Comparison of ENCODE assay signal across 34 mouse cellular contexts in the genomic region with DNA sequence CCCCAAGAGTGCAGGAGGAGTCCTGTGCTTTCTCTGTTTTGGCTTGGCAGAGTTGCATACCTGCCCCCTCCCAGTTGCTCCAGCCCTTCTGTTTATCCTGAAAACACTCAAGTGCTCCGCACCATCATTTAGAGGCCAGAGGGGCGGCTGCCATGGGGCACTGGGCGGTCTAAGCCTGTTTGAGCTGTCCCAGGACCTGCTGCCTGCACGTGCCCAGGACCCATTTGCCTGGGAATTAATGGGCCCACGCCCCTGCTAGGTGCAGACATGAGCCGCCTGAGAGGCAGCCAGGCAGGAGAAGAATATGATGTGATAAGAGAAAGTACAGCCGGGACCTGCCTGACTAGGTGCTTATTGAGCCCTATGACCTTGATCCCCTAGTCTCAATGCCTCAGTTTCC. TPM values are rescaled to one million over a fixed set of nuclear protein-coding genes. Genes with fewer than 3 reads are reported as not detected.
DNase-seq lines count a peak whose midpoint lies in the region; ATAC-seq and TF ChIP-seq lines count a peak whose summit lies in the region.
"Had no signal": no experiment of that assay in that cellular context is flagged by ENCODE, and none has a peak within 500 bp of the region (broad histone marks: within the 10 kb centered on the region; RNA-seq: fewer than 3 reads in every experiment).

No protein-coding gene starts in this region.

- no peaks in the 10 kb centered on the region for H3K36me3 ChIP-seq in E14TG2a.4 (ENCODE audit: insufficient read depth, low read length)
- no peaks in the 10 kb centered on the region for H3K36me3 ChIP-seq in kidney, embryonic 15.5 days
- no peaks in the 10 kb centered on the region for H3K36me3 ChIP-seq in forebrain, embryonic 14.5 days (ENCODE audit: control insufficient read depth, insufficient read depth, low read length)
- no peaks in the 10 kb centered on the region for H3K36me3 ChIP-seq in forebrain, embryonic 16.5 days (ENCODE audit: control insufficient read depth, insufficient read depth)
- H3K36me3 ChIP-seq: embryonic facial prominence, embryonic 13.5 days; forebrain, embryonic 10.5 days; heart, embryonic 12.5 days; liver, embryonic 13.5 days; neural tube, embryonic 15.5 days had no signal

- intact Hi-C loops in left cerebral cortex, postnatal 36 days (cut with DNase I) = loop anchor here (10.0 kb wide), 1 partner anchor 660 kb away; no protein-coding TSS in a partner anchor

- H3K27ac ChIP-seq in kidney, embryonic 15.5 days = no peak overlapping the region
- no peak overlapping the region for H3K27ac ChIP-seq in forebrain, embryonic 14.5 days (ENCODE audit: low read depth, low read length)
- H3K27ac ChIP-seq in forebrain, embryonic 16.5 days (ENCODE audit: low read length) = no peak overlapping the region
- H3K27ac ChIP-seq: embryonic facial prominence, embryonic 13.5 days; forebrain, embryonic 10.5 days; hindbrain, embryonic 14.5 days; liver, embryonic 13.5 days; neural tube, embryonic 15.5 days had no signal

- H3K9ac ChIP-seq in kidney, embryonic 15.5 days = no peak overlapping the region
- H3K9ac ChIP-seq in forebrain, embryonic 14.5 days (ENCODE audit: low read length) = no peak overlapping the region
- no peak overlapping the region for H3K9ac ChIP-seq in forebrain, embryonic 16.5 days (replicated peaks; ENCODE audit: low read depth, low read length)
- H3K9ac ChIP-seq: embryonic facial prominence, embryonic 13.5 days; heart, embryonic 12.5 days; hindbrain, embryonic 14.5 days; liver, embryonic 13.5 days; neural tube, embryonic 15.5 days had no signal

- TF ChIP-seq CTCF in E14TG2a.4 (conservative IDR thresholded peaks at IDR 0.05; ENCODE audit: low read length) = no peak

- ATAC-seq in kidney, embryonic 15.5 days (replicated peaks; ENCODE audit: low FRiP score) = peak; percentile 78
- no peak for ATAC-seq in forebrain, embryonic 14.5 days
- no peak for ATAC-seq in activated CD4-positive, CD25-positive, alpha-beta regulatory T cell, adult 4 months
- ATAC-seq in forebrain, embryonic 16.5 days = no peak
- ATAC-seq: intestine, postnatal 0 days had no signal

- peaks cover 5% of the 10 kb centered on the region for H3K4me1 ChIP-seq in E14TG2a.4 (replicated peaks; ENCODE audit: low read depth, low read length)
- peaks cover 3% of the 10 kb centered on the region; the same call in 1 of the 2 replicates for H3K4me1 ChIP-seq in kidney, embryonic 15.5 days
- H3K4me1 ChIP-seq in forebrain, embryonic 14.5 days (ENCODE audit: control insufficient read depth, insufficient read depth, low read length) = no peaks in the 10 kb centered on the region
- no peaks in the 10 kb centered on the region for H3K4me1 ChIP-seq in forebrain, embryonic 16.5 days (replicated peaks; ENCODE audit: control insufficient read depth, insufficient read depth, low read length)
- H3K4me1 ChIP-seq: embryonic facial prominence, embryonic 13.5 days; forebrain, embryonic 10.5 days; heart, embryonic 12.5 days; liver, embryonic 13.5 days; neural tube, embryonic 15.5 days had no signal

- H3K4me2 ChIP-seq in kidney, embryonic 15.5 days = no peak overlapping the region
- no peak overlapping the region for H3K4me2 ChIP-seq in forebrain, embryonic 14.5 days (ENCODE audit: low read length)
- no peak overlapping the region for H3K4me2 ChIP-seq in forebrain, embryonic 16.5 days (ENCODE audit: low read length)
- H3K4me2 ChIP-seq: embryonic facial prominence, embryonic 13.5 days; heart, embryonic 12.5 days; hindbrain, embryonic 14.5 days; liver, embryonic 13.5 days; neural tube, embryonic 15.5 days had no signal

- 70% methylated on average over 7 of the region's 7 CpGs for WGBS in kidney, embryonic 15.5 days
- WGBS in forebrain, embryonic 14.5 days = 86% methylated on average over 7 of the region's 7 CpGs
- 86% methylated on average over 7 of the region's 7 CpGs for WGBS in forebrain, embryonic 16.5 days

- peak; percentile 32 for DNase-seq in kidney, adult 18-20 months
- DNase-seq in kidney, postnatal 25 days = peak; percentile 31 to 70
- no peak for DNase-seq in left cerebral cortex, postnatal 36 days (ENCODE audit: low spot score in 2 of 2)
- no peak for DNase-seq in forebrain, embryonic 14.5 days (ENCODE audit: low spot score)
- DNase-seq: adrenal gland, postnatal 14 days; cerebellum, adult 11 months; cerebellum, adult 9-11 months; gastrocnemius, postnatal 36 days; heart, adult 18-20 months; left cerebral cortex, postnatal 4 days; liver, embryonic 13.5 days; lung, postnatal 10 days; midbrain, embryonic 14.5 days; retina, postnatal 1 day; right cerebral cortex, postnatal 14 days had no signal

- H3K27me3 ChIP-seq in E14TG2a.4 (ENCODE audit: insufficient read depth, low read length) = no peaks in the 10 kb centered on the region
- no peaks in the 10 kb centered on the region for H3K27me3 ChIP-seq in kidney, embryonic 15.5 days
- no peaks in the 10 kb centered on the region for H3K27me3 ChIP-seq in forebrain, embryonic 14.5 days (replicated peaks; ENCODE audit: control insufficient read depth, insufficient read depth, low read length)
- no peaks in the 10 kb centered on the region for H3K27me3 ChIP-seq in forebrain, embryonic 16.5 days (replicated peaks; ENCODE audit: control insufficient read depth, insufficient read depth, low read length)
- H3K27me3 ChIP-seq: liver, embryonic 13.5 days; neural tube, embryonic 15.5 days had no signal

- H3K4me3 ChIP-seq in E14TG2a.4 (replicated peaks; ENCODE audit: low read length) = 0 out of 2 replicates have a peak overlapping the region, but pooled peaks have one; percentile 17
- no peak overlapping the region for H3K4me3 ChIP-seq in kidney, embryonic 15.5 days (replicated peaks)
- H3K4me3 ChIP-seq in forebrain, embryonic 14.5 days (ENCODE audit: low read depth, low read length) = no peak overlapping the region
- H3K4me3 ChIP-seq in forebrain, embryonic 16.5 days (replicated peaks; ENCODE audit: low read length) = no peak overlapping the region
- H3K4me3 ChIP-seq: embryonic facial prominence, embryonic 13.5 days; forebrain, embryonic 10.5 days; heart, embryonic 12.5 days; liver, embryonic 13.5 days; neural tube, embryonic 15.5 days had no signal

- H3K9me3 ChIP-seq in E14TG2a.4 (ENCODE audit: low read length) = no peaks in the 10 kb centered on the region
- H3K9me3 ChIP-seq in kidney, embryonic 15.5 days (replicated peaks) = no peaks in the 10 kb centered on the region
- no peaks in the 10 kb centered on the region for H3K9me3 ChIP-seq in forebrain, embryonic 14.5 days (replicated peaks; ENCODE audit: control insufficient read depth, low read length)
- no peaks in the 10 kb centered on the region for H3K9me3 ChIP-seq in forebrain, embryonic 16.5 days (ENCODE audit: control insufficient read depth, low read length)
- H3K9me3 ChIP-seq: embryonic facial prominence, embryonic 13.5 days; forebrain, embryonic 10.5 days; heart, embryonic 12.5 days; liver, embryonic 13.5 days; neural tube, embryonic 15.5 days had no signal

RNA-seq across cellular contexts. Expression of a gene that starts 52.7 kb away (rescaled TPM):
- polyA plus RNA-seq in kidney, embryonic 15.5 days (2015; fragmentation: Nextera tagmentation; extraction: Ambion mirVana) = 13.1 and 13.5 TPM in 2 replicates
- total RNA-seq in left cerebral cortex, postnatal 36 days (2021) = under 1 TPM in 1 of 2 experiments, not detected in 1; 0.12 TPM
- not detected in 2 replicates for polyA plus RNA-seq in forebrain, embryonic 14.5 days (2014; fragmentation: Nextera tagmentation; extraction: Ambion mirVana)
- polyA plus RNA-seq in activated CD4-positive, CD25-positive, alpha-beta regulatory T cell, adult 4 months (2017; shearing (Covaris generic)) = not detected
- polyA plus RNA-seq in forebrain, embryonic 16.5 days (2015; fragmentation: Nextera tagmentation; extraction: Ambion mirVana) = 0.14 TPM in 1 of 2 replicates, not detected in the other
- total RNA-seq: adrenal gland, postnatal 14 days; gastrocnemius, postnatal 36 days; heart, adult 18-20 months; hematopoietic stem cell, adult 5-6 weeks; layer of hippocampus, adult 8-10 months; layer of hippocampus, postnatal 25 days; left cerebral cortex, postnatal 4 days had no signal
- polyA plus RNA-seq: embryonic facial prominence, embryonic 13.5 days; forebrain, embryonic 10.5 days; heart, embryonic 12.5 days; heart, postnatal 0 days; hindbrain, embryonic 14.5 days; intestine, postnatal 0 days; limb, embryonic 14.5 days; liver, embryonic 13.5 days; midbrain, embryonic 14.5 days; neural tube, embryonic 15.5 days; small intestine, adult 2 months; stomach, embryonic 14.5 days; testis, adult 2 months had no signal

RNA-seq across cellular contexts. Expression of a gene that starts 56.9 kb away (rescaled TPM):
- 0.48 TPM in 1 of 2 replicates, not detected in the other for polyA plus RNA-seq in kidney, embryonic 15.5 days (2015; fragmentation: Nextera tagmentation; extraction: Ambion mirVana)
- total RNA-seq in left cerebral cortex, postnatal 36 days (2021) = not detected
- not detected in 2 replicates for polyA plus RNA-seq in forebrain, embryonic 14.5 days (2014; fragmentation: Nextera tagmentation; extraction: Ambion mirVana)
- 1 to 10 TPM; 4.4 to 9.0 TPM for polyA plus RNA-seq in activated CD4-positive, CD25-positive, alpha-beta regulatory T cell, adult 4 months (2017; shearing (Covaris generic))
- not detected in 2 replicates for polyA plus RNA-seq in forebrain, embryonic 16.5 days (2015; fragmentation: Nextera tagmentation; extraction: Ambion mirVana)
- total RNA-seq: adrenal gland, postnatal 14 days; gastrocnemius, postnatal 36 days; heart, adult 18-20 months; hematopoietic stem cell, adult 5-6 weeks; layer of hippocampus, adult 8-10 months; layer of hippocampus, postnatal 25 days; left cerebral cortex, adult 8-10 months; left cerebral cortex, postnatal 4 days had no signal
- polyA plus RNA-seq: forebrain, embryonic 10.5 days; heart, embryonic 12.5 days; heart, postnatal 0 days; intestine, postnatal 0 days; limb, embryonic 14.5 days; liver, embryonic 13.5 days; midbrain, embryonic 14.5 days; small intestine, adult 2 months had no signal

Comparison
In these comparisons a context has a peak if more than half of its experiments do, and no peak if none do; other contexts are left out.
1. DNase-seq: peak in kidney, adult 18-20 months (single experiment) and kidney, postnatal 25 days (2 of 2); none in left cerebral cortex, postnatal 36 days (0 of 2) and forebrain, embryonic 14.5 days (single experiment).
2. RNA of a gene that starts 52.7 kb away (polyA plus RNA-seq): 13.1 to 13.5 TPM in kidney, embryonic 15.5 days; not detected in forebrain, embryonic 14.5 days, not detected in activated CD4-positive, CD25-positive, alpha-beta regulatory T cell, adult 4 months and 0.14 TPM in forebrain, embryonic 16.5 days; every median in the first group is over 10 times any median in the second.